Mouse (Mus musculus) erythroblast, embryonic 14.5 days (primary cell): ENCODE data around the gene Serpina3i.

ENCODE experiments used
- GATA1 ChIP-seq: IDR thresholded peaks from 2 replicates; pipeline ENCODE4 v1.6.1; 2012; ENCODE audit warnings: low read length, inconsistent platforms, mixed read lengths
- TAL1 ChIP-seq: IDR thresholded peaks from 3 replicates; pipeline ENCODE4 v1.6.1; 2012; ENCODE audit warnings: low read length, inconsistent platforms, mixed read lengths

DNA sequence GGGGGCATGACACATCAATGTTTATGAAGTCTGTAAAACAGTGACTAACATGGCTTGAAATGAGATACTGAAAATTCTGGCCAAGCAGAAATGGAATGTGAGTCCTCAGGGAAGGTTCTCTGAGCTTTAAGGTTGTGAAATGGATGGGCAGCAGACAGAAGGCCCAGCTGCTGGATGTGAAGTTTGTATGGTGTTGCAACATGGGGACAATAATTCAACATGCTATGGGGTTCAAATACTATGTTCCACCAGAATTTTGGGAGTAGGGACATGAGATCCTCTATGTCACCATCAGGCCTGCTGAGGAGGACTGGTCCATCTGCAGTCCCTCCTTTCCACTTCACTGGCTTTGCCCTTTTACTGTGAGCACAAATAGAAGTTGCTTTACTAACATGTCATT lies 19.6 kb upstream of the Serpina3i start:
- TF ChIP-seq GATA1 (no peak), TAL1 (no peak)
